Mouse (Mus musculus) bone marrow macrophage, adult 2 months (primary cell): ENCODE measurements around the gene Lta.

ENCODE experiments used
- CTCF ChIP-seq: IDR thresholded peaks from 2 replicates; pipeline ENCODE4 v1.5.1; 2012; ENCODE audit warnings: low read depth, mild to moderate bottlenecking, low read length, moderate library complexity
- POLR2A ChIP-seq: IDR thresholded peaks from 2 replicates; pipeline ENCODE4 v1.6.1; 2012; ENCODE audit warnings: mild to moderate bottlenecking, low read depth, low read length, borderline replicate concordance

DNA sequence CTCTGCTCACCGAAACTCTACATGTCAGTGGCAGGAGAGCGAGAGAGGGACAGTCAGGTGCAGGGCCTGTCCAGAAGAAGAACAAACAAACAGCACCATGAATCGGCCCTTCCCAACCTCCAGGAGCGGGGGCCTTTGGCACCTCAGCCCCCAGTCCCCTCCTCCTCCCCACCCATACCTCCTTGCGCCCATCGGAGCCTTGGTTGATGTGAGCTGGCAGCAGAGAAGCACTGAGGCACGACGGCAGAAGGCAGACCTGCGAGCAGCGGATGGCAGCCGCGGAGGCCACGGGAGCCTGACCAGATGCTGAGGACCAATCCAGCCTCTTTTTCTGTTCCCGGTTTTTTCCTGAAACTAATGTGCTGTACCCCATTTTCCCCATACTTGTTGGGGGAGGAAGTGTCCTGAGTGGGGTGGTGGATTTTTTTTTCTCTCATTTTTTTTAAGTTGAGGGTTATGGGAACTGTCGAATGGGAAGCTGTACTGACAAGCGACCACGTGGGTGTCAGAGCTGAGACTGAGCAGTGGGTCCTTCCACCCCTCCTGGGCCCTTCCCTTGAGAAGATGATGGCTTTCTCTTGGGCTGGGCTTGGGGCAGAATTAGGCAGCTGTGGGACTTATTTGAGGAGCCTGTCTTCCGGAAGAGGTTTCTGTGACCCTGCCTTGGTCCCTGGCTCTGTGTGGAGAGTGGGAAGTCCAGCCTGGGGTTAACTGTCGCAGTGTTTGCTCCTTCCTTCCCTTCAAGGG, 44.5 kb upstream of the Lta start:
- TF ChIP-seq CTCF (no peak), POLR2A (no peak)
